Mouse (Mus musculus) spleen, adult 2 months (tissue): Measurements from ENCODE around the gene Shc3.

Experiments used
- CTCF ChIP-seq: fragments of 200-500 bp; IDR thresholded peaks from 2 replicates; pipeline ENCODE4 v1.5.1; 2011; ENCODE audit warnings: mild to moderate bottlenecking, inconsistent platforms; ENCODE audit not compliant: insufficient read depth, insufficient read length, insufficient replicate concordance; ENCODE audit errors: extremely low read depth
- POLR2A ChIP-seq: fragments of 200-500 bp; IDR thresholded peaks from 2 replicates; pipeline ENCODE4 v1.6.1; 2011; ENCODE audit warnings: low read depth, low read length, inconsistent platforms

- TF ChIP-seq CTCF (no peak), POLR2A (no peak)
Measured at GRCm38 (mm10) chr13:51404566-51404965, 164.7 kb downstream of the Shc3 start.
